Mouse (Mus musculus): ENCODE results near the gene Ogn. TPM values are rescaled to one million over a fixed set of nuclear protein-coding genes. Genes with fewer than 3 reads are reported as not detected.

The Ogn gene
- 0.33 TPM for polyA plus RNA-seq (2017; shearing (Covaris generic))

GRCm38 (mm10) chr13:49607714-49608113, at the start of gene Ogn:
TSS of gene Ogn (plus strand) at chr13:49608046.

GRCm38 (mm10) chr13:49581541-49582530, 26.0 kb upstream of the Ogn start, which contains the start of gene Omd:
TSS of gene Omd (plus strand) at chr13:49582462.

GRCm38 (mm10) chr13:49652481-49653179, 44.8 kb downstream of the Ogn start, which contains the start of the genes Cenpp and Nol8:
TSS of gene Cenpp (minus strand) at chr13:49652785.
TSS of gene Nol8 (plus strand) at chr13:49653078.

Other genes starting within 250 kb of the Ogn start
- 16.0 TPM for gene Ippk, start 186.8 kb upstream of the Ogn start, polyA plus RNA-seq (2017; shearing (Covaris generic))
- 4.7 TPM for gene Tes3-ps, start 114.7 kb upstream of the Ogn start, polyA plus RNA-seq (2017; shearing (Covaris generic))
- not detected for gene Ecm2, start 103.2 kb upstream of the Ogn start, polyA plus RNA-seq (2017; shearing (Covaris generic))
- not detected for gene Aspn, start 63.6 kb upstream of the Ogn start, polyA plus RNA-seq (2017; shearing (Covaris generic))
- 0.18 TPM for gene Omd, start 25.6 kb upstream of the Ogn start, polyA plus RNA-seq (2017; shearing (Covaris generic))
- 2.9 TPM for gene Cenpp, start 44.7 kb downstream of the Ogn start, polyA plus RNA-seq (2017; shearing (Covaris generic))
- 50.7 TPM for gene Nol8, start 45.0 kb downstream of the Ogn start, polyA plus RNA-seq (2017; shearing (Covaris generic))
- gene Iars, start 74.1 kb downstream of the Ogn start, polyA plus RNA-seq (2017; shearing (Covaris generic)), result 64.3 TPM
- gene Gm30302, start 191.0 kb downstream of the Ogn start, polyA plus RNA-seq (2017; shearing (Covaris generic)), result not detected

Data from inflammation-experienced regulatory T-cells, adult 16 weeks (primary cell).